Mouse (Mus musculus): Measurements from ENCODE around the gene Ffar4. TPM values are rescaled to one million over a fixed set of nuclear protein-coding genes. Genes with fewer than 3 reads are reported as not detected.

Ffar4 gene
- 4.3 and 8.8 TPM in 2 replicates for polyA plus RNA-seq (2015; fragmentation: Nextera tagmentation; extraction: Ambion mirVana)

DNA sequence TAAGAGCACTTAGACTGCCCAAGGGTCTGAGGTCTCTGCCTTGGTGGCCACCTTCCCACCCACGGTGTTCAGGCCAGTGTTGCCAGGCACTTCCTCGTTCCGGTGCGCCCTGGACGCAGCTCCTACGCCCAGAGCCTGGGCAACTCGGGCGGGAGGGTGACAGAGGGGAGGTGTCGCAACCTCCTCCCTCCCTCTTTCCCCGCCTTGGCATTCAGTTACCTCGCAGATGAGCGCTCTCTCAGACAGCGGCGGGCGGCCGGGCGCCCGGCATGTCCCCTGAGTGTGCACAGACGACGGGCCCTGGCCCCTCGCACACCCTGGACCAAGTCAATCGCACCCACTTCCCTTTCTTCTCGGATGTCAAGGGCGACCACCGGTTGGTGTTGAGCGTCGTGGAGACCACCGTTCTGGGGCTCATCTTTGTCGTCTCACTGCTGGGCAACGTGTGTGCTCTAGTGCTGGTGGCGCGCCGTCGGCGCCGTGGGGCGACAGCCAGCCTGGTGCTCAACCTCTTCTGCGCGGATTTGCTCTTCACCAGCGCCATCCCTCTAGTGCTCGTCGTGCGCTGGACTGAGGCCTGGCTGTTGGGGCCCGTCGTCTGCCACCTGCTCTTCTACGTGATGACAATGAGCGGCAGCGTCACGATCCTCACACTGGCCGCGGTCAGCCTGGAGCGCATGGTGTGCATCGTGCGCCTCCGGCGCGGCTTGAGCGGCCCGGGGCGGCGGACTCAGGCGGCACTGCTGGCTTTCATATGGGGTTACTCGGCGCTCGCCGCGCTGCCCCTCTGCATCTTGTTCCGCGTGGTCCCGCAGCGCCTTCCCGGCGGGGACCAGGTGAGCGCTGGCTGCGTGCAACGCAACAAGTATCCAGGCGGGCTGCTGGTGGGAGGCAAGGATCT lies at the start of gene Ffar4:
TSS of gene Ffar4 (plus strand) at position 214 of the 901 bp plus-strand sequence.
- peaks cover 3% of the 10 kb centered on the region; the same call in 1 of the 2 replicates for H3K4me1 ChIP-seq (ENCODE audit: insufficient read depth)
- peak; percentile 88 for ATAC-seq
- H3K4me2 ChIP-seq (ENCODE audit: low read depth, low read length): peak within 1 kb of the TSS; percentile 62
- H3K36me3 ChIP-seq (replicated peaks; ENCODE audit: insufficient read depth, low read length): no peaks in the 10 kb centered on the region
- H3K4me3 ChIP-seq (ENCODE audit: low read depth, low read length): peak within 1 kb of the TSS; percentile 47
- no peaks in the 10 kb centered on the region for H3K9me3 ChIP-seq (ENCODE audit: low read length)
- peak within 1 kb of the TSS; percentile 55; the same call in 1 of the 2 replicates for H3K27ac ChIP-seq (ENCODE audit: low read depth)
- H3K27me3 ChIP-seq (ENCODE audit: insufficient read depth, low read length): peaks cover 18% of the 10 kb centered on the region
- 1% methylated on average over 77 of the region's 77 CpGs for WGBS (ENCODE audit: insufficient replicate concordance)
- TF ChIP-seq EP300 (IDR thresholded peaks at IDR 0.05; ENCODE audit: low read depth): no peak
- TF ChIP-seq CTCF (IDR thresholded peaks at IDR 0.05; ENCODE audit: low read depth): no peak
- peak within 1 kb of the TSS; percentile 44 for H3K9ac ChIP-seq (replicated peaks)
- DNase-seq: peak; percentile 68

DNA sequence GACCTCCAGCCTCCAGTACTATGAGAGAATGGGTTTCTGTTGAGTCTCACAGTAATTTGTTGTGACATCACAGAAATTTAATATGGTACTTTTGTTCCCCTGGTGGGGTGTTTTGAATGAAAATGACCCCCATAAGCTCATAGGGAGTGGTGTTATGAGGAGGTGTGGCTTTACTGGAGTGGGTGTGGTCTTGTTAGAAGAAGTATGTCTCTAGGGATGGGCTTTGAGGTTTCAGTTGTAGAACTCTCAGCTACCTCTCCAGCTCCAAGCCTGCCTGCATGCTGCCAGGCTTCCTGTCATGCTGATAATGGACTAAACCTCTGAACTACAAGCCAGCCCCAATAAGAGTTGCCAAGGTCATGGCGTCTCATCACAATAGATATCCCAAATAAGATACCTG lies 47.2 kb upstream of the Ffar4 start:
- Histone ChIP-seq H3K27ac (ENCODE audit: low read depth) (no peak overlapping the region), H3K4me3 (ENCODE audit: low read depth, low read length) (no peak overlapping the region), H3K36me3 (replicated peaks; ENCODE audit: insufficient read depth, low read length) (no peaks in the 10 kb centered on the region), H3K27me3 (ENCODE audit: insufficient read depth, low read length) (0 out of 2 replicates have a peak, but pooled peaks cover 3% of the 10 kb centered on the region), H3K4me2 (ENCODE audit: low read depth, low read length) (no peak overlapping the region), H3K9ac (replicated peaks) (no peak overlapping the region), H3K4me1 (ENCODE audit: insufficient read depth) (peaks cover 5% of the 10 kb centered on the region), H3K9me3 (ENCODE audit: low read length) (no peaks in the 10 kb centered on the region)
- DNase-seq: no peak
- no peak for ATAC-seq
- TF ChIP-seq EP300 (IDR thresholded peaks at IDR 0.05; ENCODE audit: low read depth) (no peak), CTCF (IDR thresholded peaks at IDR 0.05; ENCODE audit: low read depth) (no peak)
- WGBS (ENCODE audit: insufficient replicate concordance): 77% methylated on average over 1 of the region's 1 CpGs

DNA sequence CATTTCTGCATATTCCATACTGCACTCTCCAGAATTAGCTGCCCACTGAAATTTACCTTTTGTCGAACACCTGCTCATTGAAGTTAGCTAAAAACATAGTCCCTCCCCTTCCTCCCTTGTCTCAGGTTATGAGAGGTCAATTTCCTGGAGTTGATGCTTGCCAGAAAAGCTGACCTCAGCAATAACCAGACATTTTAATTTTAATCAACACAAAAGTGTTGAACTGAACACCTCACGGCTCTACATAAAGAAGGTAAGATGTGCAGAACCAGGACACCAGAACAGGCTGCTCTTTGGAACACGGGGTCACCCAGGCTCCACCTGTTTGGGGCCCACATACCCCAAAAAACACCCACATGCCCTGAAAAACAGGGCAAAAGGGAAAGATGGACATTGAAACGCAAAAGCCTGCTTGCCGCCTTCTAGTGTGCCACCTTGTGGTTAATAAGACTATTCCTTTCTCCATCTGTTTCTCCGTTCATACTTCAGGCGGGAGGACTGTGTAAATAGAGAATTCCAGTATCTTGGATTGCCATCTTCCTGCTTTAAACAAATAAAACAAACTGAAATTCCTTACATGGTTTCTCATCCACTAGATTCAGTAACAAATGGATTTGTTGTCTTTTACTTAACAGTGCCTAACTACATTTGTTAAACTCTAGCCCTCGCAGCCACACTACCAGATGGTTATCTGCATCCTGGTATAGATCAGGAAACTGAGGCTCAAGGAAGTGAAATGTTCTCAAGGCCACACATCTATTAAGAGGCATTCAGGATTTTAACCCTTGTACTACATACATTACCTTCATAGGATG lies 43.4 kb upstream of the Ffar4 start:
- H3K27ac ChIP-seq (ENCODE audit: low read depth): no peak overlapping the region
- TF ChIP-seq EP300 (IDR thresholded peaks at IDR 0.05; ENCODE audit: low read depth) (no peak), CTCF (IDR thresholded peaks at IDR 0.05; ENCODE audit: low read depth) (peak; percentile 63)
- DNase-seq: no peak
- H3K36me3 ChIP-seq (replicated peaks; ENCODE audit: insufficient read depth, low read length): no peaks in the 10 kb centered on the region
- H3K27me3 ChIP-seq (ENCODE audit: insufficient read depth, low read length): 0 out of 2 replicates have a peak, but pooled peaks cover 3% of the 10 kb centered on the region
- H3K9ac ChIP-seq (replicated peaks): no peak overlapping the region
- 18% methylated on average over 8 of the region's 8 CpGs for WGBS (ENCODE audit: insufficient replicate concordance)
- H3K4me3 ChIP-seq (ENCODE audit: low read depth, low read length): peak overlapping the region; percentile 78
- ATAC-seq: no peak
- H3K4me2 ChIP-seq (ENCODE audit: low read depth, low read length): peak overlapping the region; percentile 92
- H3K9me3 ChIP-seq (ENCODE audit: low read length): no peaks in the 10 kb centered on the region
- peaks cover 13% of the 10 kb centered on the region for H3K4me1 ChIP-seq (ENCODE audit: insufficient read depth)

DNA sequence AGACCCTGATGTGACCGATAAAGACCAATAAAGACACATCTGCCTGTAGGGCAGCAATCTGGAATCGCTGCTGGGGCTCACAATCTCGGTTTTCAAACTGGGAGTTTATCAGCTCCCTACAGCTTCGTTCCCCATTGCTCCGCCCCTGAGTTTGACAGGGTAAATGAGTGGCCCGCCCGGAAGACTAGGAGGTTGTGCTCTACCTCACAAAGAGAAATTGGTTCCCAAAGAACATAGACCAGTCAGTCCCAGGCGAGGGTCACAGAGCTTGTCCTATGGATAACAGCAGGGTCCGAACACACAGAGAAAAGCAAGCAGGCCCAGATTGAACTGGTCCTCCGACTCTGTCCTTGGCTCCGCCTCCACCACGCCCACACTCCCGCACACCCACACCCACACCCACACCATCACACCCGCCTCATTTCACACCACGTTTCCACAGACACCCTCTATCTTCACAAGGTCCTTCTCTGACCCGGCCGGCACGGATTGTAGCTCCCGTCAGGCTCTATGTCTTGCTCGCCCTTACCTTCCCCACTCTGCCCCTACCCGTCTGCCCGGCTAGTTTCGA lies 42.6 kb upstream of the Ffar4 start:
- H3K27ac ChIP-seq (ENCODE audit: low read depth): no peak overlapping the region
- DNase-seq: peak; percentile 85
- H3K4me2 ChIP-seq (ENCODE audit: low read depth, low read length): peak overlapping the region; percentile 92
- peaks cover 13% of the 10 kb centered on the region for H3K4me1 ChIP-seq (ENCODE audit: insufficient read depth)
- no peaks in the 10 kb centered on the region for H3K9me3 ChIP-seq (ENCODE audit: low read length)
- peak overlapping the region; percentile 26; the same call in 1 of the 2 replicates for H3K9ac ChIP-seq (replicated peaks)
- under 1% methylated on average over 23 of the region's 23 CpGs for WGBS (ENCODE audit: insufficient replicate concordance)
- TF ChIP-seq CTCF (IDR thresholded peaks at IDR 0.05; ENCODE audit: low read depth) (no peak), EP300 (IDR thresholded peaks at IDR 0.05; ENCODE audit: low read depth) (no peak)
- ATAC-seq: peak; percentile 87
- peak overlapping the region; percentile 78 for H3K4me3 ChIP-seq (ENCODE audit: low read depth, low read length)
- 0 out of 2 replicates have a peak, but pooled peaks cover 3% of the 10 kb centered on the region for H3K27me3 ChIP-seq (ENCODE audit: insufficient read depth, low read length)
- no peaks in the 10 kb centered on the region for H3K36me3 ChIP-seq (replicated peaks; ENCODE audit: insufficient read depth, low read length)

DNA sequence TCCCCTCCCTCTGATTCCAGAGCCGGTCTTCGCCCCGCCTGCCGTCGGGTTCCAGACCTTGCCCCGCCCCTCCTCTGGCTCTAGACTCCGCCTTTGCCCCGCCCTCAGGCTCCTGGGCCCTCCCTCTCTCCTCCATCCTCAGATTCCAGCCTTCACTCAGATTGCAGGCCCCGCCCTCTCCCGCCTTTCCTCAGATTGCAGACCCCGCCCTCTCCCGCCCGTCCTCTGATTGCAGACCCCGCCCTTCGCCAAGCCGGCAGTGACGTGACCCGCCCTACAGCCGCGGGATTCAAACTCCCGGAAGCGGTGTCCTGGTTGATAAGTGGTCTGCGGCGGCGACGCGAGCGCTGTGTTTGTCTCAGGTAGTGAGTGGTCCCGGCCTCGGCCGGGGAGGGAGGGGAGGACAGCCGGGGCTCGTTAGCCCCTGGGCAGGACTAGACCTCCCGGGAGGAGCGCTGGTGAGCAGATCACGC lies 42.1 kb upstream of the Ffar4 start, which contains the start of gene Cep55:
TSS of gene Cep55 (plus strand) at position 292 of the 473 bp plus-strand sequence.
- DNase-seq (peak; percentile 97), ATAC-seq (peak; percentile 96)
- Histone ChIP-seq H3K36me3 (replicated peaks; ENCODE audit: insufficient read depth, low read length) (no peaks in the 10 kb centered on the region), H3K4me3 (ENCODE audit: low read depth, low read length) (peak within 1 kb of the TSS; percentile 78), H3K4me2 (ENCODE audit: low read depth, low read length) (peak within 1 kb of the TSS; percentile 92), H3K27ac (ENCODE audit: low read depth) (no peak within 1 kb of the TSS), H3K9me3 (ENCODE audit: low read length) (no peaks in the 10 kb centered on the region), H3K4me1 (ENCODE audit: insufficient read depth) (peaks cover 13% of the 10 kb centered on the region), H3K27me3 (ENCODE audit: insufficient read depth, low read length) (0 out of 2 replicates have a peak, but pooled peaks cover 3% of the 10 kb centered on the region), H3K9ac (replicated peaks) (peak within 1 kb of the TSS; percentile 64)
- TF ChIP-seq CTCF (IDR thresholded peaks at IDR 0.05; ENCODE audit: low read depth) (no peak), EP300 (IDR thresholded peaks at IDR 0.05; ENCODE audit: low read depth) (no peak)
- WGBS (ENCODE audit: insufficient replicate concordance): under 1% methylated on average over 35 of the region's 36 CpGs

Data from liver, postnatal 0 days (tissue).